In the genomic region with DNA sequence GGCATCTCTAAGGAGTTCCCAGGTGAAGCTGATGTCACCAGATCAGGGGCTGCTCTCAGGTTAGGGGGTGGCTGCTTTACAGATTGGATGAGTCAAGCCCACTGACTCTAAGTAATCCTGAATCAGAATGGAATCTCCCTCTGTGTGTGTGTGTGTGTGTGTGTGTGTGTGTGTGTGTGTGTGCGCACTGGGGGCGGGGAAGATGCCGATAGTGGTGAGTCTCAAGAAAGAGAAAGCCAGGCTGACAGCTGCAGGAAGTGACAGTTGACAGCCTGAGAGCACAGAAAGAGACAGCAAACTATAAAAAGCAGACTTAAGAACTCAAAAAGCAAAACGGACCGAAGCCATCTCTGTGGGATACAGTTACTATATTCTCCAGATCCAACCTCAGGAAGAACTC, we compare ENCODE assay signal across 11 mouse cellular contexts. TPM values are rescaled to one million over a fixed set of nuclear protein-coding genes. Genes with fewer than 3 reads are reported as not detected.
DNase-seq lines count a peak whose midpoint lies in the region; ATAC-seq and TF ChIP-seq lines count a peak whose summit lies in the region.
"Had no signal": no experiment of that assay in that cellular context is flagged by ENCODE, and none has a peak within 500 bp of the region (broad histone marks: within the 10 kb centered on the region; RNA-seq: fewer than 3 reads in every experiment).

No protein-coding gene starts in this region.

- TF ChIP-seq POLR2A in thymus, adult 2 months (IDR thresholded peaks at IDR 0.05; ENCODE audit: control insufficient read depth, extremely low read depth, insufficient read depth, low read length, poor library complexity), result no peak
- no peak for TF ChIP-seq POLR2A in cerebellum, adult 2 months (IDR thresholded peaks at IDR 0.05; ENCODE audit: borderline replicate concordance, insufficient read depth, low read length)

- ATAC-seq in embryonic facial prominence, embryonic 14.5 days (ENCODE audit: low read depth), result no peak
- peak; percentile 47 for ATAC-seq in liver, postnatal 0 days
- no peak for ATAC-seq in liver, embryonic 12.5 days
- ATAC-seq in kidney, embryonic 15.5 days (replicated peaks; ENCODE audit: low FRiP score), result no peak
- ATAC-seq: midbrain, embryonic 15.5 days had no signal

- TF ChIP-seq CTCF in liver, postnatal 0 days (IDR thresholded peaks at IDR 0.05; ENCODE audit: low read depth), result no peak
- TF ChIP-seq CTCF in thymus, adult 2 months (IDR thresholded peaks at IDR 0.05; ENCODE audit: borderline replicate concordance, control insufficient read depth, extremely low read depth, insufficient read depth, low read length, poor library complexity), result no peak
- no peak for TF ChIP-seq CTCF in cerebellum, adult 2 months (IDR thresholded peaks at IDR 0.05; ENCODE audit: borderline replicate concordance, insufficient read depth, low read depth, low read length)

- H3K4me2 ChIP-seq in embryonic facial prominence, embryonic 14.5 days (ENCODE audit: low read depth, low read length), result no peak overlapping the region
- no peak overlapping the region for H3K4me2 ChIP-seq in liver, postnatal 0 days (ENCODE audit: low read depth, low read length)
- H3K4me2 ChIP-seq in liver, embryonic 12.5 days, result no peak overlapping the region
- no peak overlapping the region for H3K4me2 ChIP-seq in kidney, embryonic 15.5 days
- H3K4me2 ChIP-seq: hindbrain, embryonic 13.5 days; midbrain, embryonic 15.5 days had no signal

- no peaks in the 10 kb centered on the region for H3K9me3 ChIP-seq in embryonic facial prominence, embryonic 14.5 days (ENCODE audit: control insufficient read depth, low read length)
- H3K9me3 ChIP-seq in embryonic facial prominence, embryonic 10.5 days, result no peaks in the 10 kb centered on the region
- H3K9me3 ChIP-seq in liver, postnatal 0 days (ENCODE audit: low read length), result no peaks in the 10 kb centered on the region
- H3K9me3 ChIP-seq in liver, embryonic 12.5 days (replicated peaks), result no peaks in the 10 kb centered on the region
- no peaks in the 10 kb centered on the region for H3K9me3 ChIP-seq in kidney, embryonic 15.5 days (replicated peaks)
- H3K9me3 ChIP-seq: hindbrain, embryonic 13.5 days; midbrain, embryonic 15.5 days had no signal

- peak; percentile 2 for DNase-seq in embryonic facial prominence, embryonic 14.5 days (ENCODE audit: low spot score)
- no peak for DNase-seq in embryonic facial prominence, embryonic 10.5 days (ENCODE audit: low spot score)
- peak; percentile 22 for DNase-seq in liver, postnatal 0 days
- DNase-seq in induced T-regulatory cell, adult 2 months (ENCODE audit: low read depth), result peak; percentile 76
- DNase-seq in thymus, adult 2 months, result peak; percentile 76
- no peak for DNase-seq in cerebellum, adult 2 months
- DNase-seq: gastrocnemius, postnatal 14 days had no signal

- H3K27ac ChIP-seq in embryonic facial prominence, embryonic 14.5 days (replicated peaks; ENCODE audit: low read depth, low read length), result no peak overlapping the region
- H3K27ac ChIP-seq in embryonic facial prominence, embryonic 10.5 days (replicated peaks), result no peak overlapping the region
- peak overlapping the region; percentile 71 for H3K27ac ChIP-seq in liver, postnatal 0 days (ENCODE audit: low read depth)
- no peak overlapping the region for H3K27ac ChIP-seq in liver, embryonic 12.5 days
- H3K27ac ChIP-seq in thymus, adult 2 months (ENCODE audit: control insufficient read depth, insufficient read depth, low read length), result peak overlapping the region; percentile 97
- H3K27ac ChIP-seq in kidney, embryonic 15.5 days, result no peak overlapping the region
- H3K27ac ChIP-seq in cerebellum, adult 2 months (ENCODE audit: insufficient read depth, low read length), result no peak overlapping the region
- H3K27ac ChIP-seq: hindbrain, embryonic 13.5 days; midbrain, embryonic 15.5 days had no signal

- H3K27me3 ChIP-seq in embryonic facial prominence, embryonic 14.5 days (replicated peaks; ENCODE audit: control insufficient read depth, insufficient read depth, low read length), result no peaks in the 10 kb centered on the region
- no peaks in the 10 kb centered on the region for H3K27me3 ChIP-seq in embryonic facial prominence, embryonic 10.5 days (replicated peaks; ENCODE audit: low read depth, poor library complexity, severe bottlenecking)
- no peaks in the 10 kb centered on the region for H3K27me3 ChIP-seq in liver, postnatal 0 days (ENCODE audit: insufficient read depth, low read length)
- no peaks in the 10 kb centered on the region for H3K27me3 ChIP-seq in liver, embryonic 12.5 days (replicated peaks)
- no peaks in the 10 kb centered on the region for H3K27me3 ChIP-seq in thymus, adult 2 months (ENCODE audit: control insufficient read depth, insufficient read depth, low read length)
- H3K27me3 ChIP-seq in kidney, embryonic 15.5 days, result no peaks in the 10 kb centered on the region
- H3K27me3 ChIP-seq in cerebellum, adult 2 months (ENCODE audit: control insufficient read depth, insufficient read depth, low read length), result no peaks in the 10 kb centered on the region
- H3K27me3 ChIP-seq: hindbrain, embryonic 13.5 days; midbrain, embryonic 15.5 days had no signal

- H3K4me3 ChIP-seq in embryonic facial prominence, embryonic 14.5 days (ENCODE audit: low read depth, low read length), result no peak overlapping the region
- no peak overlapping the region for H3K4me3 ChIP-seq in embryonic facial prominence, embryonic 10.5 days
- H3K4me3 ChIP-seq in liver, postnatal 0 days (ENCODE audit: low read depth, low read length), result no peak overlapping the region
- no peak overlapping the region for H3K4me3 ChIP-seq in liver, embryonic 12.5 days
- H3K4me3 ChIP-seq in thymus, adult 2 months (ENCODE audit: control insufficient read depth, insufficient read depth, low read length), result no peak overlapping the region
- no peak overlapping the region for H3K4me3 ChIP-seq in kidney, embryonic 15.5 days (replicated peaks)
- H3K4me3 ChIP-seq in cerebellum, adult 2 months (replicated peaks; ENCODE audit: insufficient read depth, low read depth, low read length), result no peak overlapping the region
- H3K4me3 ChIP-seq: hindbrain, embryonic 13.5 days; midbrain, embryonic 15.5 days had no signal

- no peaks in the 10 kb centered on the region for H3K4me1 ChIP-seq in embryonic facial prominence, embryonic 14.5 days (ENCODE audit: control insufficient read depth, insufficient read depth, low read length)
- H3K4me1 ChIP-seq in embryonic facial prominence, embryonic 10.5 days, result no peaks in the 10 kb centered on the region
- no peaks in the 10 kb centered on the region for H3K4me1 ChIP-seq in liver, postnatal 0 days (ENCODE audit: insufficient read depth)
- no peaks in the 10 kb centered on the region for H3K4me1 ChIP-seq in liver, embryonic 12.5 days
- H3K4me1 ChIP-seq in thymus, adult 2 months (replicated peaks; ENCODE audit: control insufficient read depth, insufficient read depth, low read length), result peaks cover 35% of the 10 kb centered on the region
- no peaks in the 10 kb centered on the region for H3K4me1 ChIP-seq in kidney, embryonic 15.5 days
- peaks cover 7% of the 10 kb centered on the region for H3K4me1 ChIP-seq in cerebellum, adult 2 months (ENCODE audit: control insufficient read depth, insufficient read depth, low read length)
- H3K4me1 ChIP-seq: hindbrain, embryonic 13.5 days; midbrain, embryonic 15.5 days had no signal

- TF ChIP-seq EP300 in liver, postnatal 0 days (IDR thresholded peaks at IDR 0.05; ENCODE audit: low read depth), result no peak

- WGBS in embryonic facial prominence, embryonic 14.5 days, result 72% methylated on average over 5 of the region's 5 CpGs
- WGBS in embryonic facial prominence, embryonic 10.5 days, result 82% methylated on average over 5 of the region's 5 CpGs
- 42% methylated on average over 5 of the region's 5 CpGs for WGBS in liver, postnatal 0 days (ENCODE audit: insufficient replicate concordance)
- 25% methylated on average over 5 of the region's 5 CpGs for WGBS in liver, embryonic 12.5 days (ENCODE audit: insufficient replicate concordance)
- 2% methylated on average over 5 of the region's 5 CpGs for WGBS in thymus, adult 2 months
- WGBS in kidney, embryonic 15.5 days, result 76% methylated on average over 5 of the region's 5 CpGs
- 77% methylated on average over 5 of the region's 5 CpGs for WGBS in cerebellum, adult 2 months

- no peak overlapping the region for H3K9ac ChIP-seq in embryonic facial prominence, embryonic 14.5 days (ENCODE audit: low read depth, low read length)
- no peak overlapping the region for H3K9ac ChIP-seq in liver, postnatal 0 days (replicated peaks)
- no peak overlapping the region for H3K9ac ChIP-seq in liver, embryonic 12.5 days
- no peak overlapping the region for H3K9ac ChIP-seq in kidney, embryonic 15.5 days
- H3K9ac ChIP-seq: hindbrain, embryonic 13.5 days; midbrain, embryonic 15.5 days had no signal

- no peaks in the 10 kb centered on the region for H3K36me3 ChIP-seq in embryonic facial prominence, embryonic 14.5 days (ENCODE audit: control insufficient read depth, insufficient read depth, low read length)
- no peaks in the 10 kb centered on the region for H3K36me3 ChIP-seq in embryonic facial prominence, embryonic 10.5 days (replicated peaks)
- H3K36me3 ChIP-seq in liver, postnatal 0 days (replicated peaks; ENCODE audit: insufficient read depth, low read length), result no peaks in the 10 kb centered on the region
- no peaks in the 10 kb centered on the region for H3K36me3 ChIP-seq in liver, embryonic 12.5 days
- H3K36me3 ChIP-seq in thymus, adult 2 months (ENCODE audit: control insufficient read depth, insufficient read depth, low read length), result no peaks in the 10 kb centered on the region
- no peaks in the 10 kb centered on the region for H3K36me3 ChIP-seq in kidney, embryonic 15.5 days
- H3K36me3 ChIP-seq: hindbrain, embryonic 13.5 days; midbrain, embryonic 15.5 days had no signal

RNA-seq across cellular contexts. Expression of a gene that starts 18.7 kb away (rescaled TPM):
- 8.2 and 10.5 TPM in 2 replicates for polyA plus RNA-seq in embryonic facial prominence, embryonic 14.5 days (2014; fragmentation: Nextera tagmentation; extraction: Ambion mirVana)
- 1.8 and 1.9 TPM in 2 replicates for polyA plus RNA-seq in embryonic facial prominence, embryonic 10.5 days (2016; fragmentation: Nextera tagmentation; extraction: Ambion mirVana)
- polyA plus RNA-seq in liver, postnatal 0 days (2015; fragmentation: Nextera tagmentation; extraction: Ambion mirVana), result 0.12 and 0.16 TPM in 2 replicates
- 0.24 and 0.79 TPM in 2 replicates for polyA plus RNA-seq in liver, embryonic 12.5 days (2016; fragmentation: Nextera tagmentation; extraction: Ambion mirVana)
- polyA plus RNA-seq in thymus, adult 2 months (2012; rRNA removed), result 52.2 and 54.7 TPM in 2 replicates
- polyA plus RNA-seq in kidney, embryonic 15.5 days (2015; fragmentation: Nextera tagmentation; extraction: Ambion mirVana), result 3.2 and 4.4 TPM in 2 replicates
- polyA plus RNA-seq in cerebellum, adult 2 months (2012; rRNA removed), result 91.5 and 109 TPM in 2 replicates

Comparison
In these comparisons a context has a peak if more than half of its experiments do, and no peak if none do; other contexts are left out.
1. DNase-seq: peak in embryonic facial prominence, embryonic 14.5 days (single experiment), liver, postnatal 0 days (single experiment), induced T-regulatory cell, adult 2 months (single experiment) and thymus, adult 2 months (single experiment); none in embryonic facial prominence, embryonic 10.5 days (single experiment) and cerebellum, adult 2 months (0 of 2).
2. H3K27ac ChIP-seq: peak in liver, postnatal 0 days (single experiment) and thymus, adult 2 months (single experiment); none in embryonic facial prominence, embryonic 14.5 days (single experiment), embryonic facial prominence, embryonic 10.5 days (single experiment), liver, embryonic 12.5 days (single experiment), kidney, embryonic 15.5 days (single experiment) and cerebellum, adult 2 months (single experiment).